Mouse (Mus musculus) right cerebral cortex, adult 2 months (tissue): ENCODE data around the gene Hsp90ab1.
A peak's percentile ranks its signal among the peaks of the same experiment; 100 is the strongest.

Source experiments
- DNase-seq, 2 experiments: peaks; one replicate each; pipeline ENCODE4 v3.0.0; 2021 to 2022; ENCODE audit warnings: low spot score in 2 of 2

The Hsp90ab1 gene

GRCm38 (mm10) chr17:45543115-45543514 is 30.0 kb downstream of the Hsp90ab1 start:
- no peak for DNase-seq

- DNase-seq, result no peak
Measured at GRCm38 (mm10) chr17:45542705-45543104, 30.4 kb downstream of the Hsp90ab1 start.

- no peak for DNase-seq
Measured at GRCm38 (mm10) chr17:45542129-45542528, 30.9 kb downstream of the Hsp90ab1 start.

- DNase-seq, result no peak
Measured at GRCm38 (mm10) chr17:45539664-45540063, 33.4 kb downstream of the Hsp90ab1 start.

GRCm38 (mm10) chr17:45538394-45538793 is 34.7 kb downstream of the Hsp90ab1 start:
- no peak for DNase-seq

GRCm38 (mm10) chr17:45536264-45536663 is 36.8 kb downstream of the Hsp90ab1 start:
- no peak for DNase-seq

GRCm38 (mm10) chr17:45532896-45533295 is 40.2 kb downstream of the Hsp90ab1 start:
- DNase-seq, result no peak

- peak; percentile 84 to 86 for DNase-seq
Measured at GRCm38 (mm10) chr17:45530346-45530782, 42.7 kb downstream of the Hsp90ab1 start.

GRCm38 (mm10) chr17:45526571-45526970 is 46.5 kb downstream of the Hsp90ab1 start:
- DNase-seq, result no peak

GRCm38 (mm10) chr17:45524961-45525360 is 48.1 kb downstream of the Hsp90ab1 start:
- no peak for DNase-seq

- no peak for DNase-seq
Measured at GRCm38 (mm10) chr17:45523263-45523662, 49.8 kb downstream of the Hsp90ab1 start, which contains the start of gene Tcte1. TSS of gene Tcte1 (plus strand) at chr17:45523434.

GRCm38 (mm10) chr17:45520136-45520535 is 52.9 kb downstream of the Hsp90ab1 start:
- DNase-seq, result no peak

GRCm38 (mm10) chr17:45518766-45519475 is 54.1 kb downstream of the Hsp90ab1 start:
- DNase-seq, result no peak
